Mouse (Mus musculus): ENCODE results near the gene Chst15.

Gene Chst15

GRCm38 (mm10) chr7:132336781-132337180, 19.8 kb upstream of the Chst15 start:
- DNase-seq (ENCODE audit: low spot score) = no peak

- no peak for DNase-seq (ENCODE audit: low spot score)
Measured at GRCm38 (mm10) chr7:132335367-132335766, 18.3 kb upstream of the Chst15 start.

GRCm38 (mm10) chr7:132333078-132333477, 16.1 kb upstream of the Chst15 start:
- no peak for DNase-seq (ENCODE audit: low spot score)

- DNase-seq (ENCODE audit: low spot score) = no peak
Measured at GRCm38 (mm10) chr7:132332176-132332575, 15.1 kb upstream of the Chst15 start.

- DNase-seq (ENCODE audit: low spot score) = no peak
Measured at GRCm38 (mm10) chr7:132330179-132330578, 13.2 kb upstream of the Chst15 start.

GRCm38 (mm10) chr7:132328648-132329047, 11.6 kb upstream of the Chst15 start:
- no peak for DNase-seq (ENCODE audit: low spot score)

- peak; percentile 68 for DNase-seq (ENCODE audit: low spot score)
Measured at GRCm38 (mm10) chr7:132325549-132326331, 8.7 kb upstream of the Chst15 start.

GRCm38 (mm10) chr7:132323430-132323829, 6.4 kb upstream of the Chst15 start:
- no peak for DNase-seq (ENCODE audit: low spot score)

- no peak for DNase-seq (ENCODE audit: low spot score)
Measured at GRCm38 (mm10) chr7:132321392-132321958, 4.4 kb upstream of the Chst15 start.

- peak; percentile 68 for DNase-seq (ENCODE audit: low spot score)
Measured at GRCm38 (mm10) chr7:132316101-132317035, 660 bp downstream of the Chst15 start.

GRCm38 (mm10) chr7:132315149-132316091, 1.6 kb downstream of the Chst15 start:
- peak; percentile 85 for DNase-seq (ENCODE audit: low spot score)

GRCm38 (mm10) chr7:132312396-132312795, 4.6 kb downstream of the Chst15 start:
- peak; percentile 49 for DNase-seq (ENCODE audit: low spot score)

- DNase-seq (ENCODE audit: low spot score) = no peak
Measured at GRCm38 (mm10) chr7:132308537-132309191, 8.4 kb downstream of the Chst15 start.

GRCm38 (mm10) chr7:132307722-132308271, 9.2 kb downstream of the Chst15 start:
- DNase-seq (ENCODE audit: low spot score) = peak; percentile 43

- DNase-seq (ENCODE audit: low spot score) = no peak
Measured at GRCm38 (mm10) chr7:132306671-132307412, 10.2 kb downstream of the Chst15 start.

GRCm38 (mm10) chr7:132305492-132306375, 11.3 kb downstream of the Chst15 start:
- peak; percentile 63 for DNase-seq (ENCODE audit: low spot score)

- DNase-seq (ENCODE audit: low spot score) = no peak
Measured at GRCm38 (mm10) chr7:132304424-132305085, 12.5 kb downstream of the Chst15 start.

- no peak for DNase-seq (ENCODE audit: low spot score)
Measured at GRCm38 (mm10) chr7:132303988-132304387, 13.0 kb downstream of the Chst15 start.

All from lung, postnatal 25 days (tissue).